Mouse (Mus musculus) embryonic fibroblast, embryonic 13.5 days (primary cell): ENCODE measurements at regions not wholly inside any gene's neighbourhood (a gene's known extent, or its start where the extent isn't known, plus 50 kb on each side); places are given as distances from the start of the nearest gene placed in this dataset.

Experiments
- H3K27ac ChIP-seq: 2 replicates; pipeline ENCODE4 v1.5.1; 2012; ENCODE audit warnings: low read length, control low read depth, inconsistent platforms; ENCODE audit not compliant: insufficient read depth
- H3K4me1 ChIP-seq: 2 replicates; pipeline ENCODE4 v1.6.1; 2011; ENCODE audit warnings: low read length; ENCODE audit not compliant: control insufficient read depth, insufficient read depth
- H3K4me3 ChIP-seq: 2 replicates; pipeline ENCODE4 v1.5.1; 2011; ENCODE audit warnings: mild to moderate bottlenecking, control low read depth, low read length; ENCODE audit not compliant: insufficient read depth
- CTCF ChIP-seq: IDR thresholded peaks from 2 replicates; pipeline ENCODE4 v1.5.1; 2011; ENCODE audit warnings: mild to moderate bottlenecking, control low read depth, low read length, moderate library complexity, borderline replicate concordance; ENCODE audit not compliant: insufficient read depth
- POLR2A ChIP-seq: IDR thresholded peaks from 2 replicates; pipeline ENCODE4 v1.6.1; 2011; ENCODE audit warnings: low read depth, mild to moderate bottlenecking, control low read depth, low read length, moderate library complexity

- H3K4me1 ChIP-seq, result peaks cover 5% of the 10 kb centered on the region
- H3K4me3 ChIP-seq, result no peak overlapping the region
- H3K27ac ChIP-seq, result peak overlapping the region; percentile 40; the same call in 1 of the 2 replicates
- TF ChIP-seq CTCF (no peak), POLR2A (no peak)
Observed at GRCm38 (mm10) chr15:57059550-57060195, 417.8 kb downstream of the Slc22a22 start.

GRCm38 (mm10) chr15:57052287-57052686 lies 425.1 kb downstream of the Slc22a22 start:
- TF ChIP-seq CTCF (no peak), POLR2A (no peak)
- H3K4me1 ChIP-seq, result no peaks in the 10 kb centered on the region
- no peak overlapping the region for H3K27ac ChIP-seq
- no peak overlapping the region for H3K4me3 ChIP-seq

GRCm38 (mm10) chr15:57036806-57037566 lies 440.4 kb downstream of the Slc22a22 start:
- TF ChIP-seq POLR2A (no peak), CTCF (no peak)
- H3K4me1 ChIP-seq, result no peaks in the 10 kb centered on the region

GRCm38 (mm10) chr15:57033012-57033411 lies 444.4 kb downstream of the Slc22a22 start:
- Histone ChIP-seq H3K27ac (no peak overlapping the region), H3K4me3 (no peak overlapping the region), H3K4me1 (no peaks in the 10 kb centered on the region)
- TF ChIP-seq POLR2A (no peak), CTCF (no peak)

More at GRCm38 (mm10) chr15:57036806-57037566, 440.4 kb downstream of the Slc22a22 start:
- Histone ChIP-seq H3K4me3 (no peak overlapping the region), H3K27ac (peak overlapping the region; percentile 47; the same call in 1 of the 2 replicates)
